Mouse (Mus musculus) kidney, postnatal 0 days (tissue): Measurements from ENCODE around the gene Cers2. TPM values are rescaled to one million over a fixed set of nuclear protein-coding genes. Genes with fewer than 3 reads are reported as not detected.

ENCODE experiments used
- ATAC-seq: fragments of 200-750 bp; cut with Nextera tagmentation; replicated peaks from 2 replicates; pipeline ENCODE4 v1.8.0; 2017; ENCODE audit warnings: low read depth, moderate number of reproducible peaks, moderate TSS enrichment, moderate library complexity; ENCODE audit not compliant: low FRiP score
- DNase-seq: peaks from one replicate; pipeline ENCODE4 v3.0.0-alpha.2; 2016; ENCODE audit warnings: low spot score
- H3K27ac ChIP-seq: fragments of 300-500 bp; sonication (generic); 2 replicates; pipeline ENCODE4 v1.5.1; 2014; ENCODE audit warnings: mild to moderate bottlenecking
- H3K27me3 ChIP-seq: fragments of 300-500 bp; sonication (generic); 2 replicates; pipeline ENCODE4 v1.6.1; 2014; ENCODE audit warnings: low read length, mixed read lengths; ENCODE audit not compliant: insufficient read depth
- H3K36me3 ChIP-seq: fragments of 300-500 bp; sonication (generic); 2 replicates; pipeline ENCODE4 v1.6.1; 2014; ENCODE audit warnings: low read length, mixed read lengths; ENCODE audit not compliant: insufficient read depth
- H3K4me1 ChIP-seq: fragments of 300-500 bp; sonication (generic); replicated peaks from 2 replicates; pipeline ENCODE4 v1.6.1; 2014; ENCODE audit warnings: antibody characterized with exemption, low read length, mixed read lengths; ENCODE audit not compliant: insufficient read depth
- H3K4me2 ChIP-seq: fragments of 300-500 bp; sonication (generic); 2 replicates; pipeline ENCODE4 v1.6.1; 2014; ENCODE audit warnings: mild to moderate bottlenecking, low read length, moderate library complexity, mixed read lengths
- H3K4me3 ChIP-seq: fragments of 300-500 bp; sonication (generic); replicated peaks from 2 replicates; pipeline ENCODE4 v1.5.1; 2014; ENCODE audit warnings: low read depth, low read length
- H3K9ac ChIP-seq: fragments of 300-500 bp; sonication (generic); 2 replicates; pipeline ENCODE4 v1.6.1; 2014; ENCODE audit warnings: low read depth, low read length
- H3K9me3 ChIP-seq: fragments of 300-500 bp; sonication (generic); replicated peaks from 2 replicates; pipeline ENCODE4 v1.6.1; 2016; ENCODE audit warnings: low read length, inconsistent platforms, mixed read lengths
- CTCF ChIP-seq: IDR thresholded peaks from 2 replicates; pipeline ENCODE4 v1.5.1; 2016; ENCODE audit warnings: antibody characterized with exemption, low read depth, mild to moderate bottlenecking, moderate library complexity
- WGBS: fragments of 180-500 bp; shearing (Covaris S2); extraction: QIAGEN DNeasy Blood & Tissue Kit; methylation state at CpG from one replicate; pipeline ENCODE4 v1.1.7; 2014; 5-methylcytosine and 5-hydroxymethylcytosine counted together
- polyA plus RNA-seq: library from polyadenylated mRNA; unstranded; fragments of >200 nt; fragmentation: Nextera tagmentation; extraction: Ambion mirVana; gene quantifications from 2 replicates; pipeline ENCODE4 v1.2.1, GENCODE M21; 2015

The Cers2 gene
- polyA plus RNA-seq, 1 experiment from 2014 or later = 172 TPM

DNA sequence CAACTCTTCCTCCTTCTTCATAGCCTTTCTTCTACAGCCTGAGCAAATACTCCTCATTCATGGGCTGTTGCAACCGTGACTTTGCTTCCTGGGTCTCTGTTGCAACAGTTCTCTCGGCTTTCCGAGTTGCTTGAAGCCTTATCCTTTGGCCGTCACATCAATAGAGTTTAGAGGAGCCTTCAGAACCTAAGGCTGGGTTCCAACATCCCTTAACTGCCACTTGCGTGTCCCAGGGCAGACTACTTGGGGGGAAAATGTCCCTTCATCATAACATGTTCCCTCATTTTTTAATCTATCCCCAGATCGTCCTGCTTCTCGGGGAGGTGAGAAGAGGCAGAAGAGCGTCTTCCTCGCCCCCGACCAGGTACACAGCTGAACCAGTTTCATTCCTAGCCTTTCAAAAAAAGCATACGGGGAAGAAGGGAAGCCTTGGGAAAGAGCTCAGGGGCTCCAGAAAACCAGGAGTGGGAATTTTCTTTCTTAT lies 32.2 kb upstream of the Cers2 start:
- ATAC-seq (no peak), DNase-seq (peak; percentile 46)
- H3K36me3 ChIP-seq = 0 out of 2 replicates have a peak, but pooled peaks cover 3% of the 10 kb centered on the region
- no peak for TF ChIP-seq CTCF
- peak overlapping the region; percentile 75 for H3K4me2 ChIP-seq
- peaks cover 20% of the 10 kb centered on the region for H3K4me1 ChIP-seq
- H3K27me3 ChIP-seq = no peaks in the 10 kb centered on the region
- H3K9ac ChIP-seq = peak overlapping the region; percentile 77
- H3K27ac ChIP-seq = peak overlapping the region; percentile 97
- 2% methylated on average over 11 of the region's 11 CpGs for WGBS
- H3K9me3 ChIP-seq = no peaks in the 10 kb centered on the region
- peak overlapping the region; percentile 58 for H3K4me3 ChIP-seq

- peak; percentile 77 for ATAC-seq
- H3K27ac ChIP-seq = peak overlapping the region; percentile 97
Observed at GRCm38 (mm10) chr3:95282865-95283588, 31.6 kb upstream of the Cers2 start.

GRCm38 (mm10) chr3:95283589-95283941 lies 31.0 kb upstream of the Cers2 start:
- WGBS = under 1% methylated on average over 7 of the region's 7 CpGs
- no peak for DNase-seq
- H3K9ac ChIP-seq = peak overlapping the region; percentile 77
- peaks cover 20% of the 10 kb centered on the region for H3K4me1 ChIP-seq
- no peaks in the 10 kb centered on the region for H3K27me3 ChIP-seq
- peak overlapping the region; percentile 75 for H3K4me2 ChIP-seq
- no peaks in the 10 kb centered on the region for H3K9me3 ChIP-seq
- H3K27ac ChIP-seq = peak overlapping the region; percentile 97
- TF ChIP-seq CTCF = no peak
- peak overlapping the region; percentile 58 for H3K4me3 ChIP-seq
- no peak for ATAC-seq
- H3K36me3 ChIP-seq = peaks cover 11% of the 10 kb centered on the region; the same call in 1 of the 2 replicates

More at GRCm38 (mm10) chr3:95282865-95283588, 31.6 kb upstream of the Cers2 start:
- Histone ChIP-seq H3K27me3 (no peaks in the 10 kb centered on the region), H3K4me2 (peak overlapping the region; percentile 75), H3K4me3 (peak overlapping the region; percentile 58), H3K36me3 (peaks cover 6% of the 10 kb centered on the region; the same call in 1 of the 2 replicates), H3K9me3 (no peaks in the 10 kb centered on the region), H3K9ac (peak overlapping the region; percentile 77), H3K4me1 (peaks cover 20% of the 10 kb centered on the region)
- WGBS = under 1% methylated on average over 50 of the region's 51 CpGs
- TF ChIP-seq CTCF = peak; percentile 37
- peak; percentile 95 for DNase-seq

DNA sequence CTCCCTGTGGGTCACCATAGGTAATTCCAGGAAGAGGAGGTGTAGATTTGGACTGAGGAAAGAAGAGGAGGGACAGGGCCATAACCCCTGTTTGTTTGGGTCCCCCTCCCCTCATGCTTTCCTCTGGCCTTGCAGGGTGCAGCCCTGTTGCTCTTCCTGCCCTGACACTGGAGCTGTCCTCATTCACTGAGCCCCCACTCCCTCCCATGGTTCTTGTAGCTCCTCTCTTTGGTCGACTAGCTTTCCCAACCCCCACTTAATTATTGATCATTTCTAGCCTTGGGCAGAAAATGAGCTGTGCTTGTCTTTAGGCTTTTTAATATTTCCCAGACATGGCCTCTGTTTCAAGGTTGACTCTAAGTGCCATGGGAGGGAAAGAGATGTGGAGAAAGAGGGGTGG lies 30.5 kb upstream of the Cers2 start:
- DNase-seq = no peak
- ATAC-seq = no peak
- peak overlapping the region; percentile 77 for H3K9ac ChIP-seq
- H3K9me3 ChIP-seq = no peaks in the 10 kb centered on the region
- peak overlapping the region; percentile 97 for H3K27ac ChIP-seq
- peaks cover 20% of the 10 kb centered on the region for H3K4me1 ChIP-seq
- 13% methylated on average over 1 of the region's 1 CpGs for WGBS
- no peak for TF ChIP-seq CTCF
- H3K36me3 ChIP-seq = peaks cover 15% of the 10 kb centered on the region; the same call in 1 of the 2 replicates
- H3K4me2 ChIP-seq = peak overlapping the region; percentile 75
- peak overlapping the region; percentile 58 for H3K4me3 ChIP-seq
- no peaks in the 10 kb centered on the region for H3K27me3 ChIP-seq

GRCm38 (mm10) chr3:95284501-95285281 lies 29.9 kb upstream of the Cers2 start:
- peak overlapping the region; percentile 75 for H3K4me2 ChIP-seq
- DNase-seq = no peak
- 82% methylated on average over 12 of the region's 12 CpGs for WGBS
- H3K9me3 ChIP-seq = no peaks in the 10 kb centered on the region
- no peak for ATAC-seq
- H3K27ac ChIP-seq = no peak overlapping the region
- H3K27me3 ChIP-seq = no peaks in the 10 kb centered on the region
- no peak overlapping the region for H3K9ac ChIP-seq
- H3K36me3 ChIP-seq = peaks cover 16% of the 10 kb centered on the region; the same call in 1 of the 2 replicates
- no peak for TF ChIP-seq CTCF
- H3K4me1 ChIP-seq = peaks cover 20% of the 10 kb centered on the region
- H3K4me3 ChIP-seq = peak overlapping the region; percentile 58; the same call in 1 of the 2 replicates

DNA sequence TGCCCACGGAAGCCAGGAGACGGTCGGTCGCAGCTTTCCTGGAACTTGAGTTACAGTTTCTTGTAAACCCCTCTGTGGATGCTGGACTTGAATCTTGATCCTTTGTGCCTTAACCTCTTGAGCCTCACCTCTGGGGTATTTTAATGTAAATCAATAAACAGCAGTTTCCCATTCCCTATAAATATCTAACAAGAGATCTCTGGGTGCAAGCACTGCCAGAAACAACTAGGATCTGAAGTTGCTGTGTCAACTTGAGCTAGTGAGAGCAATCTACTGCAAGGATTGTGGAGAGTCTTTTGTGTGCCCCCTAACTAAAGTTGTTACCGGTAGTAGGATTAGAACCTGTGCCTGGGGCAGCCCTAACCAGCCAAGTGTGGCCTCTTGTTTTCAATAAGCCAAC lies 29.2 kb upstream of the Cers2 start:
- Histone ChIP-seq H3K27ac (peak overlapping the region; percentile 64), H3K4me1 (peaks cover 20% of the 10 kb centered on the region), H3K4me2 (peak overlapping the region; percentile 75; the same call in 1 of the 2 replicates), H3K9me3 (no peaks in the 10 kb centered on the region), H3K9ac (peak overlapping the region; percentile 37; the same call in 1 of the 2 replicates), H3K4me3 (no peak overlapping the region), H3K36me3 (peaks cover 17% of the 10 kb centered on the region; the same call in 1 of the 2 replicates), H3K27me3 (no peaks in the 10 kb centered on the region)
- 85% methylated on average over 5 of the region's 5 CpGs for WGBS
- ATAC-seq (no peak), DNase-seq (no peak)
- TF ChIP-seq CTCF = no peak
